Mouse (Mus musculus) myocyte (in vitro differentiated cells): ENCODE data around the gene Gm3409. TPM values are rescaled to one million over a fixed set of nuclear protein-coding genes. Genes with fewer than 3 reads are reported as not detected.
"Not testable (repeated sequence)": the region's sequence is repeated elsewhere in the genome, so short reads cannot be mapped to it uniquely, and the experiment has no call there.

Experiments
- H3K27me3 ChIP-seq: one replicate; pipeline ENCODE4 v1.6.1; 2011; ENCODE audit not compliant: control insufficient read depth, insufficient read depth, insufficient read length
- H3K36me3 ChIP-seq: one replicate; pipeline ENCODE4 v1.6.1; 2011; ENCODE audit not compliant: control insufficient read depth, insufficient read depth
- H3K4me2 ChIP-seq: one replicate; pipeline ENCODE4 v1.6.1; 2011; ENCODE audit warnings: low read depth, control low read depth
- H3K4me3 ChIP-seq: one replicate; pipeline ENCODE4 v1.5.1; 2011; ENCODE audit warnings: mild to moderate bottlenecking, control low read depth, moderate library complexity
- H3K79me2 ChIP-seq: one replicate; pipeline ENCODE4 v1.6.1; 2011; ENCODE audit not compliant: control insufficient read depth, insufficient read depth
- H3ac ChIP-seq: one replicate; pipeline ENCODE4 v1.6.1; 2011; ENCODE audit not compliant: control insufficient read depth, insufficient read length
- CEBPB ChIP-seq: IDR thresholded peaks from 2 replicates; pipeline ENCODE4 v1.6.1; 2011; ENCODE audit warnings: mild to moderate bottlenecking, moderate library complexity; ENCODE audit not compliant: poor library complexity, insufficient read depth, severe bottlenecking
- E2F4 ChIP-seq: IDR thresholded peaks from one replicate; pipeline ENCODE4 v1.6.1; 2011; ENCODE audit warnings: mild to moderate bottlenecking, control low read depth, moderate library complexity; ENCODE audit not compliant: insufficient read depth
- MAX ChIP-seq: IDR thresholded peaks from one replicate; pipeline ENCODE4 v1.6.1; 2011; ENCODE audit warnings: low read depth, mild to moderate bottlenecking, control low read depth
- MYOD1 ChIP-seq, 3 experiments: IDR thresholded peaks; one replicate each; pipeline ENCODE4 v1.6.1; 2011; ENCODE audit warnings: control low read depth in 2 of 3, low read depth in 2 of 3, mild to moderate bottlenecking in 2 of 3, moderate library complexity in 1 of 3; ENCODE audit not compliant: insufficient read length in 2 of 3, control insufficient read depth in 1 of 3
- MYOG ChIP-seq, 3 experiments: IDR thresholded peaks; one replicate each; pipeline ENCODE4 v1.6.1; 2011; ENCODE audit warnings: control low read depth in 2 of 3, low read depth in 2 of 3, mild to moderate bottlenecking in 2 of 3; ENCODE audit not compliant: insufficient read length in 2 of 3, control insufficient read depth in 1 of 3, insufficient read depth in 1 of 3
- POLR2A ChIP-seq: IDR thresholded peaks from one replicate; pipeline ENCODE4 v1.6.1; 2011; ENCODE audit warnings: low read depth, mild to moderate bottlenecking, control low read depth, moderate library complexity; ENCODE audit not compliant: insufficient read length
- POLR2AphosphoS2 ChIP-seq: IDR thresholded peaks from one replicate; pipeline ENCODE4 v1.6.1; 2011; ENCODE audit warnings: low read depth, control low read depth; ENCODE audit not compliant: insufficient read length
- REST ChIP-seq: IDR thresholded peaks from one replicate; pipeline ENCODE4 v1.6.1; 2011; ENCODE audit warnings: mild to moderate bottlenecking, control low read depth, moderate library complexity; ENCODE audit not compliant: insufficient read depth, insufficient read length
- SRF ChIP-seq: IDR thresholded peaks from one replicate; pipeline ENCODE4 v1.6.1; 2011; ENCODE audit warnings: low read depth; ENCODE audit not compliant: control insufficient read depth, insufficient read length
- TCF12 ChIP-seq: IDR thresholded peaks from one replicate; pipeline ENCODE4 v1.6.1; 2011; ENCODE audit warnings: mild to moderate bottlenecking, control low read depth; ENCODE audit not compliant: poor library complexity, insufficient read depth, severe bottlenecking
- TCF3 ChIP-seq: IDR thresholded peaks from one replicate; pipeline ENCODE4 v1.6.1; 2011; ENCODE audit warnings: low read depth, control low read depth; ENCODE audit not compliant: insufficient read length
- USF1 ChIP-seq: IDR thresholded peaks from one replicate; pipeline ENCODE4 v1.6.1; 2011; ENCODE audit warnings: low read depth, mild to moderate bottlenecking, control low read depth, moderate library complexity
- polyA plus RNA-seq: library from polyadenylated mRNA; unstranded; fragments of >200 nt; fragmentation: generic; extraction: Trizol; gene quantifications from one replicate; pipeline ENCODE4 v1.2.1, GENCODE M21; 2012; ENCODE audit warnings: missing spikeins

The Gm3409 gene
- polyA plus RNA-seq, 1 experiment: not detected

DNA sequence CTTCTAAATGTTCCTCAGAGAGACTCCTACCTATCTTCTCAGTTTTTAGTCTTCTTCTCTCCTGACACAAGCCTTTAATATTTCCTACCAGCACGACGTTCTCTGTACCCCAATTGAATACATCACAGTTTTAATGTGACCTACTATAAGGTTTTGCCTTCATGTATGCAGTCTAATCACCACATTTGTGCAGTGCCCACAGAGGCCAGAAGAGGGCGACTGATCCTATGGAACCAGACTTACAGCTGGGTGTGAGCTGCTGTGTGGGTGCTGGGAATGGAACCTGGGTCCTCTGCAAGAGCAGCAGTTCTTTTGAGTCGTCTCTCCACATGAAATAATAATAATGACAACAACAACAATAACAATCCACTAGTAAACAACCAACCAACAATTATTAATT is 29.6 kb downstream of the Gm3409 start:
- Histone ChIP-seq H3K4me2 (no peak overlapping the region), H3ac (no peak overlapping the region), H3K4me3 (no peak overlapping the region), H3K36me3 (no peaks in the 10 kb centered on the region), H3K79me2 (no peaks in the 10 kb centered on the region), H3K27me3 (no peaks in the 10 kb centered on the region)
- TF ChIP-seq MAX (no peak), CEBPB (no peak), REST (no peak), MYOD1 (IDR thresholded peaks at IDR 0.05; ENCODE audit: control insufficient read depth in 1 of 3, insufficient read length in 2 of 3, low read depth in 2 of 3) (no peak), USF1 (no peak), POLR2AphosphoS2 (no peak), SRF (no peak), TCF12 (no peak)

DNA sequence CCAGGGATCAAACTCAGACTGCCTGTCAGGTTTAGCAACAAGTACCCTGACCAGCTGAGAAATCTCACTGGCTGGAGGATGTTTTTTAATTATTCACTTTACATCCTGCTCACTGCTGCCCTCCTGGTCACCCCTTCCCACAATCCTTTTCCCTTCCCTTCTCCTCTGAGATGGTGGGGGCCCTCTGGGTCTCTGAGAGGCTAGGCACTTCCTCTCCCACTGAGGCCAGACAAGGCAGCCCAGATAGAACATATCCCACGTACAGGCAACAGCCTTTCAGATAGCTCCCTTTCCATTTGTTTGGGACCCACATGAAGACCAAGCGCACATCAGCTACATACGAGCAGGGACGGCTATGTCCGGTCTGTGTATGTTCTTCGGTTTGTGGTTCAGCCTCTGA is 32.7 kb downstream of the Gm3409 start:
- not testable (repeated sequence) for H3K4me3 ChIP-seq, H3K4me2 ChIP-seq, H3ac ChIP-seq, H3K36me3 ChIP-seq, H3K27me3 ChIP-seq, H3K79me2 ChIP-seq

DNA sequence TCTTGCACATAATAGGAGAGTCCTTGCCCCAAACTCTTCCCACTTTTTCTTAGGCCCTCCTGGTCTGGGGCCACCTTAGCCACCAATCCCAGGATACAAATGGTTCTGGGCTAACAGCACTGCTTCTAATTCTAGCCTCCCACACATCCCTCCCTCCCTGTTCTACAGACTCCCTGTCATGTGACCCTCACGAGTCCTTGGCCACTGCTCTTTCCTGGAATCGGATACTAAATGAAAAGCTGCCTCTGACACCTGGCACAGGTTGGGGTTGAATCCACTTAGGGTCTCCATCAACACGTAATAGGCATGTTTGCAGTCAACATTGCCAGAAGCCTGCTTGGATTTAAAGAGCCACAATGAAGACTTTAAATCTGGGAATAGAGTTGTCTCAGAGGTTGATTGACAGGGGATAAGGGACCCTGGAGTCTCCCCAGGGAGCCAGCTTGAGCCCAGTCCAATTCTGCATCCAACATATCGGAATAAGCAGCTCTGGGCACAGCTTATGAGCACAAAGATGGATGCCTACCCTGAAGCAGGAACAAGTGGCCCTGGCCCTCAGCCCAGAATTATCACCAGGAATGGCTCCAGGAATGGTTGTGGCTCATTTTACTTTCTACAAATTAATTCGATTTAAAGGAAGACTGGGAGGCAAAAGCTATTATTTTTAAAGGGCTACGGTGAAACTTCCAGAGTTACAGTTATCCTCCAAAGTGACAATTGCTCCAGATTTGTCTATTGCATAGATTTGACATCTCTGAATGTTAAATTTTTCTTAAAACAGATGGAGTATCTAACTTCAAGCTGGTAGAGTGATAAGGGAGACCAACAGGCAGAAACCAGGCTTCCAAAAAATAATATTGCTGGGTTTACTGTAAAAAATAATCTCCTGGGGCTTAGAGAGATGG is 34.6 kb downstream of the Gm3409 start:
- not testable (repeated sequence) for H3K4me2 ChIP-seq, H3K27me3 ChIP-seq, H3K36me3 ChIP-seq, H3K79me2 ChIP-seq, H3ac ChIP-seq, H3K4me3 ChIP-seq

DNA sequence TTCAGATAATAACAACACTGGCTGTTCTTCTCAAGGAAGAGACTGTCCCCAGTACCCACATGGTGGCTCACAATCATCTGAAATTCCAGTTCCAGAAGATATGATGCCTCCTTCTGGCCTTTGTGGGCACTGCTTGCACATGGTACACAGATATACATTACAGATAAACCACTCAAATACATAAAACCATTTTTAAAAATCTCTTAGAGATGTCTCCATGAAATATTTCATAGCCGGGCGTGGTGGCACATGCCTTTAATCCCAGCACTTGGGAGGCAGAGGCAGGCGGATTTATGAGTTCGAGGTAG is 35.2 kb downstream of the Gm3409 start:
- H3K36me3 ChIP-seq, H3K4me3 ChIP-seq: not testable (repeated sequence)

DNA sequence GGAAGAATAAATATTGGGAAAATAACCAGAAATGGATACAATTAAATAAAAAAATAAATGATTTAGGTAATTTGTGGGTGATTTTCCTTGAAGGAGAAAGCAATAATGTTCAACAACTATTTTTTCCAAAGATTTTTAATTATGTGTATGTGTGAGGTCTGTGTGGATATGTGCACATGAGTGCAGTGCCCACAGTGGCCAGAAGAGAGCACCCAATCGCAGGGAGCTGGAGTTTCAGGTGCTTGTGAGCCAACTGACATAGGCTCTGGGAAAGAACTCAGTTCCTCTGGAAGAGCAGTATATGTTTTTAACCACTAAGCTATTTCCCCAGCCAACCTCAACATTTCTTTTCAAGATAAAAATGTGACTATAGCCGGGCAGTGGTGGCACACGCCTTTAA is 39.2 kb downstream of the Gm3409 start:
- Histone ChIP-seq H3K27me3 (no peaks in the 10 kb centered on the region), H3ac (no peak overlapping the region), H3K36me3 (no peaks in the 10 kb centered on the region), H3K79me2 (no peaks in the 10 kb centered on the region), H3K4me3 (no peak overlapping the region), H3K4me2 (no peak overlapping the region)
- TF ChIP-seq POLR2AphosphoS2: no peak
- TF ChIP-seq CEBPB: no peak
- TF ChIP-seq MYOD1 (IDR thresholded peaks at IDR 0.05; ENCODE audit: control insufficient read depth in 1 of 3, insufficient read length in 2 of 3, low read depth in 2 of 3): no peak
- no peak for TF ChIP-seq TCF12
- TF ChIP-seq E2F4: no peak
- TF ChIP-seq MYOG (IDR thresholded peaks at IDR 0.05; ENCODE audit: control insufficient read depth in 1 of 3, insufficient read depth in 1 of 3, insufficient read length in 2 of 3, low read depth in 2 of 3): no peak
- TF ChIP-seq TCF3: no peak
- TF ChIP-seq POLR2A: no peak
- no peak for TF ChIP-seq MAX
- no peak for TF ChIP-seq SRF
- TF ChIP-seq REST: no peak
- TF ChIP-seq USF1: no peak

More for the DNA sequence above, 35.2 kb downstream of the Gm3409 start:
- not testable (repeated sequence) for H3K4me2 ChIP-seq, H3K79me2 ChIP-seq, H3K27me3 ChIP-seq, H3ac ChIP-seq

DNA sequence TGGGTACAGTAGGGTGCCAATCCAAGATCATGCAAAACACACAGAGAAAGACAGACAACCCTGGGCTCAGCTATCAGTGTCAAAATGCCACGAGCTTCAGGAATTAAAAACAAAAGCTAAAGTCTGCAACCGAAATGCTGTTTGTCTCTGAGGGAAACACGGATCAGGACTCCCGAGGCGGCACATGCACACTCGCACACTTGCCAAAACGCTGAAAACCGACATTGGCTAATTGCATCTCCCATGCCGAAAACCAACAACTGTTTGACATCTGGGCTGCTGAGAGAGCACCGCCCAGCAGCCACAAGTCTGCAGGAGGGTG is 46.7 kb downstream of the Gm3409 start:
- Histone ChIP-seq H3K4me3 (no peak overlapping the region), H3K27me3 (peaks cover 21% of the 10 kb centered on the region), H3K36me3 (no peaks in the 10 kb centered on the region), H3K79me2 (no peaks in the 10 kb centered on the region), H3ac (no peak overlapping the region), H3K4me2 (no peak overlapping the region)
- TF ChIP-seq TCF3: no peak
- TF ChIP-seq CEBPB: no peak
- no peak for TF ChIP-seq POLR2AphosphoS2
- no peak for TF ChIP-seq USF1
